Mouse (Mus musculus) MEL (cell line): ENCODE results near the gene Map3k7cl.

Source experiments
- CTCF ChIP-seq, 3 experiments: IDR thresholded peaks in 2 of 3; conservative IDR thresholded peaks in 1 of 3; 2 replicates each; pipeline ENCODE4 v1.5.1; 2011 to 2012; ENCODE audit warnings: low read length in 3 of 3, low read depth in 2 of 3, mild to moderate bottlenecking in 2 of 3, improper control_type of control experiment in 1 of 3, inconsistent platforms in 1 of 3, mixed read lengths in 1 of 3, moderate library complexity in 1 of 3; ENCODE audit not compliant: control insufficient read depth in 1 of 3, insufficient read depth in 1 of 3, poor library complexity in 1 of 3, severe bottlenecking in 1 of 3
- EP300 ChIP-seq, 2 experiments: IDR thresholded peaks; 2 replicates each; pipeline ENCODE4 v1.6.1; 2011; ENCODE audit warnings: improper control_type of control experiment in 2 of 2, low read length in 2 of 2, low read depth in 1 of 2, mild to moderate bottlenecking in 1 of 2
- GABPA ChIP-seq: IDR thresholded peaks from 2 replicates; pipeline ENCODE4 v1.6.1; 2012; ENCODE audit warnings: low read depth, mild to moderate bottlenecking, inconsistent platforms, low read length, improper control_type of control experiment, moderate library complexity
- KAT2A ChIP-seq: conservative IDR thresholded peaks from 2 replicates; pipeline ENCODE4 v1.6.1; 2012; ENCODE audit warnings: low read depth, low read length, improper control_type of control experiment, inconsistent platforms
- MAX ChIP-seq: IDR thresholded peaks from 2 replicates; pipeline ENCODE4 v1.6.1; 2011; ENCODE audit warnings: low read length, improper control_type of control experiment
- UBTF ChIP-seq: IDR thresholded peaks from 2 replicates; pipeline ENCODE4 v1.6.1; 2012; ENCODE audit warnings: low read depth, mild to moderate bottlenecking, inconsistent platforms, low read length, improper control_type of control experiment, moderate library complexity, borderline replicate concordance; ENCODE audit not compliant: insufficient read depth

GRCm38 (mm10) chr16:87604883-87605282 lies 51.8 kb downstream of the Map3k7cl start:
- TF ChIP-seq CTCF (IDR thresholded peaks at IDR 0.05 in 2 of 3, conservative IDR thresholded peaks at IDR 0.05 in 1 of 3; ENCODE audit: control insufficient read depth in 1 of 3, insufficient read depth in 1 of 3, low read depth in 2 of 3, low read length in 3 of 3, poor library complexity in 1 of 3, severe bottlenecking in 1 of 3) (no peak), EP300 (IDR thresholded peaks at IDR 0.05; ENCODE audit: low read depth in 1 of 2, low read length in 2 of 2) (no peak), KAT2A (no peak), MAX (no peak), GABPA (no peak), UBTF (no peak)
